Mouse (Mus musculus): ENCODE data around the gene 2700097O09Rik. TPM values are rescaled to one million over a fixed set of nuclear protein-coding genes. Genes with fewer than 3 reads are reported as not detected.

The 2700097O09Rik gene
- total and polyA plus RNA-seq, 2 experiments from 2014 or later, result 11.2 to 16.5 TPM

DNA sequence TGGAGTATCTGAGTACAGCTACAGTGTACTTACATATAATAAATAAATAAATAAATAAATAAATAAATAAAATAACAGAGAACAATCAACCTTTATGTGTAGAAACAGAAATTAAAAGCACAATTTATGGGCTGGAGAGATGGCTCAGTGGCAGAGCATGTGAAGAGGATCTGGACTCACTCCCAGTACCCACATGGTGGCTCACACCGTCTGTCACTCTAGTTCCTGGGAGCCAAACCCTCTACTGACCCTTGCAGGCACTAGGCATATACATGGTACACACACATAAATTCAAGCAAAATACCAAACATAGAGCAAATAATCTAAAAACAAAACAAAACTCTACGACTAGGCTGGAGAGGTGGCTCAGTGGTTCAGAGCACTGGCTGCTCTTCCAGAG, 4.6 kb downstream of the 2700097O09Rik start:
- Histone ChIP-seq H3K36me3 (ENCODE audit: insufficient read depth, low read length) (no peaks in the 10 kb centered on the region), H3K4me3 (ENCODE audit: low read length) (no peak overlapping the region), H3K9me3 (ENCODE audit: low read length) (no peaks in the 10 kb centered on the region), H3K4me2 (ENCODE audit: low read depth, low read length) (no peak overlapping the region), H3K9ac (replicated peaks; ENCODE audit: low read length) (no peak overlapping the region), H3K4me1 (ENCODE audit: insufficient read depth, low read length) (no peaks in the 10 kb centered on the region), H3K27me3 (ENCODE audit: insufficient read depth, low read length) (no peaks in the 10 kb centered on the region), H3K27ac (no peak overlapping the region)
- no peak for DNase-seq (ENCODE audit: low spot score)
- 90% methylated on average over 2 of the region's 2 CpGs for WGBS
- no peak for TF ChIP-seq CTCF (IDR thresholded peaks at IDR 0.05; ENCODE audit: low read depth)
- no peak for ATAC-seq

DNA sequence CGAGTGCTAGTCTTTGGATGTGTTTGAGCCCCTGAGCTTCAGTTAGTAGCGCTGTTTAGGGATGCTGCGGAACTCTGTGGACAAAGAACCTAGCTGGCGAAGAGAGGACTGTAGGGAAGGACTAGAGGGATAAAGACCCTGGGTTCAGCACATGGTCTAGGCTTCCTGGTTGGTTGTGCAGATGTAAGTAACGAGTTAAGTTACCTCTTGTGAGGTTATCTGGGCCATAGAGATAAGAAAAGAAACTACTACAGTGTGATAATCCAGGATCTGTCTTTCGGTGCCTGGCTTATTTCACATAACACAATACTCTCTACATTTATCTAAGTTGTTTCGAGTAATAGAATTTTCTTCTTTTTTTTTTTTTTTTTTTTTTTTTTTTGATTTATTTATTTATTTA, 6.2 kb downstream of the 2700097O09Rik start:
- 95% methylated on average over 7 of the region's 7 CpGs for WGBS
- Histone ChIP-seq H3K9ac (replicated peaks; ENCODE audit: low read length) (no peak overlapping the region), H3K4me3 (ENCODE audit: low read length) (no peak overlapping the region), H3K27me3 (ENCODE audit: insufficient read depth, low read length) (no peaks in the 10 kb centered on the region), H3K4me2 (ENCODE audit: low read depth, low read length) (no peak overlapping the region), H3K36me3 (ENCODE audit: insufficient read depth, low read length) (no peaks in the 10 kb centered on the region), H3K4me1 (ENCODE audit: insufficient read depth, low read length) (no peaks in the 10 kb centered on the region), H3K27ac (no peak overlapping the region), H3K9me3 (ENCODE audit: low read length) (no peaks in the 10 kb centered on the region)
- no peak for ATAC-seq
- no peak for TF ChIP-seq CTCF (IDR thresholded peaks at IDR 0.05; ENCODE audit: low read depth)
- no peak for DNase-seq (ENCODE audit: low spot score)

DNA sequence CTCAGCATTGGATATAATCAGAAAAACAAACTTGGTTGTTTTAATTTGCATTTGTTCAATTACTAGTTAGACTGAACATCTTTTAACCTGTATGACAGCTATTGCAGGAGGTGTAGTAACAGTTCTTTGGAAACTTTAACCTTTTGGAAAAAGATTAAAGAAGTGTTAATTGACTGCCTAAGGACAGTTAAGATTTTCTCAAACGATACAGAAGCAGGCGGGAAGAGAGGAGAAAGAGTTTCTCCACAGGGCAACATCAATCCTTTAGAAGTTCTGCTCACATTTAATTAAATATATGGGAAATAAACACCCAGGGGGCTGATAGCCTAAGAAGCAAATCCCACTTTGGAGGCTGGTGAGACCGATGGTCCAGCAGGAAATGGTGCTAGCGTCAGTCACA, 7.4 kb downstream of the 2700097O09Rik start:
- no peaks in the 10 kb centered on the region for H3K9me3 ChIP-seq (ENCODE audit: low read length)
- H3K27me3 ChIP-seq (ENCODE audit: insufficient read depth, low read length), result no peaks in the 10 kb centered on the region
- no peak for DNase-seq (ENCODE audit: low spot score)
- no peaks in the 10 kb centered on the region for H3K36me3 ChIP-seq (ENCODE audit: insufficient read depth, low read length)
- ATAC-seq, result no peak
- no peak overlapping the region for H3K9ac ChIP-seq (replicated peaks; ENCODE audit: low read length)
- H3K27ac ChIP-seq, result no peak overlapping the region
- 85% methylated on average over 4 of the region's 4 CpGs for WGBS
- H3K4me2 ChIP-seq (ENCODE audit: low read depth, low read length), result no peak overlapping the region
- no peaks in the 10 kb centered on the region for H3K4me1 ChIP-seq (ENCODE audit: insufficient read depth, low read length)
- no peak for TF ChIP-seq CTCF (IDR thresholded peaks at IDR 0.05; ENCODE audit: low read depth)
- H3K4me3 ChIP-seq (ENCODE audit: low read length), result no peak overlapping the region

DNA sequence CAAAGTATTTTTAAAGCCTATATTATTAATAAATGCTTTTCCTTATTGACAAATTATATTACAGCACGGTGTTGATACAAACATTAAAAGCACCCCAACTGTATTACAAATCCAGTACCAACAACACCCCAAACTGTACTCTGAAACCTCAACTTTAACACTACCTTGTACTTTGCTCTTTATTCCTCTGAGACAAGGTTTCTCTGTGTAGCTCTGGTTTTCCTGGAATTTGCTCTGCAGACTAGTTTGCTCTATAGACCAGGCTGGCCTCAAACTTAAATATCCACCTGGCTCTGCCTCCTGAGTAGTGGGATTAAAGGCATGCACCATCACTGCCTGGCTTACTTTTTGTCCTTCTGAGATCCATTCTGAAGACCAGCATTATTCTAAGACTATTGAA, 17.8 kb downstream of the 2700097O09Rik start:
- TF ChIP-seq CTCF (IDR thresholded peaks at IDR 0.05; ENCODE audit: low read depth), result no peak
- Histone ChIP-seq H3K27me3 (ENCODE audit: insufficient read depth, low read length) (no peaks in the 10 kb centered on the region), H3K27ac (no peak overlapping the region), H3K9ac (replicated peaks; ENCODE audit: low read length) (no peak overlapping the region), H3K36me3 (ENCODE audit: insufficient read depth, low read length) (0 out of 2 replicates have a peak, but pooled peaks cover 10% of the 10 kb centered on the region), H3K9me3 (ENCODE audit: low read length) (no peaks in the 10 kb centered on the region), H3K4me3 (ENCODE audit: low read length) (no peak overlapping the region), H3K4me1 (ENCODE audit: insufficient read depth, low read length) (no peaks in the 10 kb centered on the region), H3K4me2 (ENCODE audit: low read depth, low read length) (no peak overlapping the region)
- ATAC-seq (no peak), DNase-seq (ENCODE audit: low spot score) (no peak)
- WGBS, result 93% methylated on average over 1 of the region's 1 CpGs

DNA sequence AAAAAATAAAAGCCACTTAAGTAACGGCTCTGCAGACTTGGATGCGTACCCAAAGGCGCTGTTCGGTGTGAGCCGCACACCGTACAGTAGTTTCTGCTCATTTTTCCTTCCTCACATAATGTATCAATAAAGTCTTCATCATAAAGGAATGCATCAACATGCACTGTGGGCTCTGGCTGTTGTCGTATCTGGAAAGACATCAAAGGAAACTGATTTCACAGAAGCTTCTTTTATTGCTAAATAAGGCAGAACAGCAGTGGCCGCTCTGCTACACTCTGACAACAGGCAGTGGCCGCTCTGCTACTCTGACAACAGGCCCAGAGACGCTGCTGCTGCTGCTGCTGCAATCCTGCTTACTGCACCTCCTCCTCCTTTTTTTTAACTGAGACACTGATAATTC, 18.9 kb downstream of the 2700097O09Rik start:
- TF ChIP-seq CTCF (IDR thresholded peaks at IDR 0.05; ENCODE audit: low read depth), result no peak
- no peak overlapping the region for H3K9ac ChIP-seq (replicated peaks; ENCODE audit: low read length)
- no peaks in the 10 kb centered on the region for H3K9me3 ChIP-seq (ENCODE audit: low read length)
- no peaks in the 10 kb centered on the region for H3K27me3 ChIP-seq (ENCODE audit: insufficient read depth, low read length)
- ATAC-seq (no peak), DNase-seq (ENCODE audit: low spot score) (peak; percentile 18)
- 63% methylated on average over 10 of the region's 10 CpGs for WGBS
- no peak overlapping the region for H3K27ac ChIP-seq
- no peaks in the 10 kb centered on the region for H3K4me1 ChIP-seq (ENCODE audit: insufficient read depth, low read length)
- H3K36me3 ChIP-seq (ENCODE audit: insufficient read depth, low read length), result 0 out of 2 replicates have a peak, but pooled peaks cover 13% of the 10 kb centered on the region
- H3K4me2 ChIP-seq (ENCODE audit: low read depth, low read length), result no peak overlapping the region
- H3K4me3 ChIP-seq (ENCODE audit: low read length), result no peak overlapping the region

DNA sequence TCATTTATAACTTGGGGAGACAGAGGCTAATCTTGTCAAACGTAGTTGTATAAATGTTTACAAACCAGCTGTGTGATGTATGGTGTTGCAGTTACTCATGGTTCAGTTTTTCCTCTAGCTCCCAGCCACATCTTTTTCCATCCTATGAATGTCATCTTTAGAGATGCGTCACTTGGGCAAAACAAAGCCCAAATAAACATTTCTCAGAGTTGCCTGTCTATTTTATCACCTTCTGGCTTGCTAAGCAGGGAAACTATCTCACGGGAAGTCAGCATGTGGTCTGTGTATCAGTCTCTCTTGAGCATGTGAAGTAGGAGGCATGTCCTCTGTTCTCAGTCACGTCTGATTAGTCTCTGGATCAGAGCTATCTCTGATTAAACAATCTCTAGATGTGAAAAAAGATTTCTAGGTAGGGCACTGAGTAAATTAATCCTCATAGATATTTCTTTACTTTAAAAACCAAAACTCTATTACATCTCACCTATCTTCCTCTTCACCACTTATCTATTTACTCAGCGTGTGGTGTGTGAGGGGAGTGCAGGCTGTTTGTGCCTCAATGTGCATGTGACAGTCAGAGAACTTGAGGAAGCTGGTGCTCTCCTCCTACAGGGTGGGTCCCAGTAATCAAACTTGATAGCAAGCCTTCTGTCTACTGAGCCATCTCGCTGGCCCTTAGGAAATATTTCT, 19.6 kb downstream of the 2700097O09Rik start:
- Histone ChIP-seq H3K36me3 (ENCODE audit: insufficient read depth, low read length) (0 out of 2 replicates have a peak, but pooled peaks cover 13% of the 10 kb centered on the region), H3K9me3 (ENCODE audit: low read length) (no peaks in the 10 kb centered on the region), H3K27ac (no peak overlapping the region), H3K9ac (replicated peaks; ENCODE audit: low read length) (no peak overlapping the region), H3K4me3 (ENCODE audit: low read length) (no peak overlapping the region), H3K4me1 (ENCODE audit: insufficient read depth, low read length) (no peaks in the 10 kb centered on the region), H3K27me3 (ENCODE audit: insufficient read depth, low read length) (no peaks in the 10 kb centered on the region), H3K4me2 (ENCODE audit: low read depth, low read length) (no peak overlapping the region)
- DNase-seq (ENCODE audit: low spot score) (no peak), ATAC-seq (no peak)
- WGBS, result 83% methylated on average over 6 of the region's 6 CpGs
- TF ChIP-seq CTCF (IDR thresholded peaks at IDR 0.05; ENCODE audit: low read depth), result no peak

DNA sequence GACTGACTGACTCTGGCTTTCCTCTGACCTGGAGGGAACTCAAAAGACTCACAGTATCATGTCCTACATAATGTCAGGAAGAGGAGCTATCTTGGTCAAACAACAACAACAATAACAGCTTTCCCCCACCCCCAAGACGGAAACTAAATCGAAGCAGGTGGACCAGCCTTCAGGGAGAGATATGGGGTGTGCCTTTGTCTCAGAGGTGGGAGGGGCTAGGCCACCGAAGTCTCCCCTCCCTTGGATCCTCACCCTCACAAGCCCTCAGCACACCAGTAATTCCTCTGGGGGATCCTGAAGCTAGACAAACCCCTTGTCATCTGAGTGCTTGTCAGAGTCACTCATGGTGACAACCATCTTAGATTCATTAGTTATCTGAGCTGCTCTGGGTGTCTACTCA, 20.1 kb downstream of the 2700097O09Rik start:
- DNase-seq (ENCODE audit: low spot score) (no peak), ATAC-seq (no peak)
- Histone ChIP-seq H3K27ac (no peak overlapping the region), H3K4me3 (ENCODE audit: low read length) (no peak overlapping the region), H3K27me3 (ENCODE audit: insufficient read depth, low read length) (no peaks in the 10 kb centered on the region), H3K9me3 (ENCODE audit: low read length) (no peaks in the 10 kb centered on the region), H3K4me2 (ENCODE audit: low read depth, low read length) (no peak overlapping the region), H3K4me1 (ENCODE audit: insufficient read depth, low read length) (no peaks in the 10 kb centered on the region), H3K36me3 (ENCODE audit: insufficient read depth, low read length) (0 out of 2 replicates have a peak, but pooled peaks cover 13% of the 10 kb centered on the region), H3K9ac (replicated peaks; ENCODE audit: low read length) (no peak overlapping the region)
- WGBS, result 76% methylated on average over 3 of the region's 3 CpGs
- no peak for TF ChIP-seq CTCF (IDR thresholded peaks at IDR 0.05; ENCODE audit: low read depth)

Data from hindbrain, postnatal 0 days (tissue).